Mouse (Mus musculus) erythroblast, adult 5-6 weeks (primary cell): ENCODE measurements around the gene Ccdc150. TPM values are rescaled to one million over a fixed set of nuclear protein-coding genes. Genes with fewer than 3 reads are reported as not detected.

Experiments used
- total RNA-seq, 2 experiments: library from RNA; stranded (forward) in 1 of 2; stranded (reverse) in 1 of 2; fragments of 150-400 nt in 1 of 2; fragments of 200-764, 138-1000 nt in 1 of 2; gene quantifications; 2 replicates each; pipeline versions ENCODE4 v1.2.3 to v1.2.4; 2015 to 2017; ENCODE audit warnings: low replicate concordance in 2 of 2

The Ccdc150 gene
- total RNA-seq, 2 experiments from 2014 or later, result not detected

Other genes starting within 250 kb of the Ccdc150 start
- gene Hecw2, start 55.5 kb upstream of the Ccdc150 start, total RNA-seq (2015; ENCODE audit: low replicate concordance), result 0.42 TPM in 1 of 2 replicates, not detected in the other
- gene Hecw2, start 55.5 kb upstream of the Ccdc150 start, total RNA-seq (2017; ENCODE audit: low replicate concordance), result 0.09 TPM in 1 of 2 replicates, not detected in the other
- gene Gtf3c3, start 188.3 kb downstream of the Ccdc150 start, total RNA-seq (2015; ENCODE audit: low replicate concordance), result 4.2 and 6.0 TPM in 2 replicates
- 2.2 and 5.6 TPM in 2 replicates for gene Gtf3c3, start 188.3 kb downstream of the Ccdc150 start, total RNA-seq (2017; ENCODE audit: low replicate concordance)